Mouse (Mus musculus) adrenal gland, adult 18-20 months (tissue): ENCODE data around the gene Nxph4. TPM values are rescaled to one million over a fixed set of nuclear protein-coding genes. Genes with fewer than 3 reads are reported as not detected.
A peak's percentile ranks its signal among the peaks of the same experiment; 100 is the strongest.

ENCODE experiments used
- DNase-seq, 2 experiments: peaks; one replicate each; pipeline ENCODE4 v3.0.0; 2021 to 2022; ENCODE audit warnings: low spot score in 2 of 2
- total RNA-seq, 2 experiments: library from RNA; stranded (reverse); gene quantifications; 1 replicate in 1 of 2; 2 replicates in 1 of 2; pipeline ENCODE4 v1.2.3; 2021

Nxph4 gene
- total RNA-seq, 2 experiments from 2014 or later, result 6.9 to 12.6 TPM

DNA sequence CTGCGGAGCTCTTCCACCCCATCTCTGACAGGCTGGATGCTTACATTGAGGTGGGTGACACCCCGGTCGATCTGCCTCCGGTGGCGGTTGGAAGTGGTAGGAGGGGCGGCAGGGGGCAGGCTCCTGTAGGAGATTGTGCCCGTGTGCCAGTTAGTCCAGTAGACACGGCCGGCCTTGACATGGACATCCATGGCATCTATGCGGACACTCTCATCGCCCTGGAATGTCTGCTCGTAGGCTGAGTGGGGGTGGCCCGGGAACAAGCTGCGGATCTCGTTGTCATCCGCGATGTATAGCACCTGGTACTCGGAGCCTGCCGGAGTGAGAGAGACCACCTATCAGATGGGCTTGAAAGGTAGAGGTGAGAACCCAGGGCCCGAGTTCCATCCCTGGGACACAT lies 10.0 kb upstream of the Nxph4 start:
- no peak for DNase-seq

DNA sequence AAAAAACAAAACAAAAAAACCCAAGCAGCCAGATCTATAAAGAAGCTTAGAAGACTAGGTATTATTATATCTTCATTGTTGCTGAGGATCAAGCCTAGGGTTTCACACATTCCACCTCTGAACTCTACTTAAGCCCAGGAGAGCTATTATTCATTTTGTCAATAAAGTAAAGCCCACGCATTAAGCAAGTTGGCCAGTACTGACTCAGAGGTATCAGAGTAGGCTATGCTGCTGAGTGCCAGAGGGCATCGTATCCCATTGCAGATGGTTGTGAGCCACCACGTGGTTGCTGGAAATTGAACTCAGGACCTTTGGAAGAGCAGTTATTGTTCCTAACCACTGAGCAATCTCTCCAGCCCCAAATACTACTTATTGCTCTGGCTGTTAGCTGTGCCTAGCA lies 9.6 kb upstream of the Nxph4 start:
- no peak for DNase-seq

GRCm38 (mm10) chr10:127542720-127543119 lies 8.4 kb upstream of the Nxph4 start:
- no peak for DNase-seq

DNA sequence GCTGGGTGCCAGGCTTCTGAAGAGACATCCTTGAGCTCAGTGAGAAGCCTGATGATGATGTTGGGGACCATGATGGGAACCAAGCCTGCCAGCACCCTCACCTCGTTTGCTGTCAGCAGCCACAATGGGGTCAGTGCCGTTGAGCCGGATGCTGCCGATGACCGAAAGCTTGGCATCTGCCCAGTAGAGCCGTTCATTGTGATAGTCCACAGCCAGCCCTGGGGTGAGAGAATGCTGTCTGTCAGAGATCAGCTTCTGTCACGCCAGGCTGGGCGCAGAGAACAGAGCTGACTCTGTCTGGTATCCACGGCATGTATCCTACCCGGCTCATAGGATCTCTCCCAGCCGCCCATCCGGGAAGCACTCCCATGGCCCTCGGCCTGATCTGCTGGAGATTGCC lies 7.7 kb upstream of the Nxph4 start:
- no peak for DNase-seq

GRCm38 (mm10) chr10:127541510-127541909 lies 7.2 kb upstream of the Nxph4 start:
- DNase-seq, result no peak

- DNase-seq, result peak; percentile 75 to 76
Measured at GRCm38 (mm10) chr10:127537854-127538583, 3.7 kb upstream of the Nxph4 start.

GRCm38 (mm10) chr10:127536586-127537314 lies 2.4 kb upstream of the Nxph4 start:
- peak in 1 of 2 experiments; percentile 47 for DNase-seq

GRCm38 (mm10) chr10:127534929-127535384 lies 598 bp upstream of the Nxph4 start:
- DNase-seq, result no peak

DNA sequence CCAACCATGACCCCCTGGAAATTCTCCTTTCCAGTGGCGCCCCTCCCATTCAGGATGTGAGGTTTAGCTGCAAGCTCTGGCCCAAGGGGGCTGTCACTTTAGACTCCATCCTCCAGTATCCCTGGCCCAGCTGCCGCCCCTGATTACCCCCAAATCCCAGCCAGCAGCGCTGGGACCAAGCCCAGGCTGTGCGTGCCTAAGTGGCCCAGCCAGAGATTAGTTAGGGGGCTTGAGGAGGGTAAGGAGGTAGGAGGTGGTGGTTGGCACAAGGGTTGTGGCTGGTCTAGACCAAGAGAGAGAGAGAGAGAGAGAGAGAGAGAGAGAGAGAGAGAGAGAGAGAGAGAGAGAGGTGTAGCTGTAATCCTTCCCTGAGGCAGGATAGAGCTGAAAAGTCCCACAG lies 2.8 kb downstream of the Nxph4 start:
- DNase-seq, result no peak

DNA sequence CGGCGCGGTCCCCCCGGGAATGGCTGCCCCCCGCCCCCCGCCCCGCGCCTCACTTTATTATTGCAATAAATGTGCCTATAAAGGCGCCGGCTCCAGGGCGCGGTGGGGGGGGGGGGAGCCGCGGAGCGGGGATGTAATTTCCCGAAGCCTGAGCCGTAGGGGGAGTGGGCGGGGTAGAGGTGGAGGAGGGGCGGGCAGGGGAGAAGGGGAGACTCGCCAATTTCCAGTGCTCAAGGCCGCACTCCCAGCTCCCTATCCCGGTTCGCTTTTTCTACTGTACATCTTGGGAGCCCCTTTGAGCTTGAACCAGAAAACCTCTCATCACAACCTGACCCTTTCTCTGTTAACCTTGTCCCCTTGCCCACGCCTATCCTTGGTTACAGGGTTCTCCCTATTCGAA lies 3.4 kb downstream of the Nxph4 start:
- DNase-seq, result no peak

DNA sequence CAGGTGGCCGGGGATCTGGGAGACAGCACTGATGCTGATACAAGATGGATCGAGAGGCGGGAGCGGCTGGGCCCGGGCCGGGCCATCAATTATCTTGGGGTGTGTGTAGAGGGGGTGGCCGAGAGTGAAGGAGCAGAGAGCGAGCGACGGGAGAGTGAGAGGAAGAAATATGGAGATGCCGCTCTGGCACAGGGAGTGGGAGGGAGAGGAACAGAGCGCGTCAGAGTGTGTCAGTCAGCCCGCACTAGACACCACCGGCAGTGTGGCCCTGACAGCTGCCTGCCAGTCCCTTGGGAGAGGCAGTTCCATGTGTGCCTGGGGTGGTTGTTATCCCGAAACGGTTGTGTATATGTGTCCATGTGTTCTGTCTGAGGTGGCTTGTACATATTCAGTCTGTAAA lies 6.9 kb downstream of the Nxph4 start:
- no peak for DNase-seq

GRCm38 (mm10) chr10:127526681-127527080 lies 7.7 kb downstream of the Nxph4 start:
- DNase-seq, result peak; percentile 56 to 65

GRCm38 (mm10) chr10:127526048-127526447 lies 8.3 kb downstream of the Nxph4 start:
- no peak for DNase-seq

DNA sequence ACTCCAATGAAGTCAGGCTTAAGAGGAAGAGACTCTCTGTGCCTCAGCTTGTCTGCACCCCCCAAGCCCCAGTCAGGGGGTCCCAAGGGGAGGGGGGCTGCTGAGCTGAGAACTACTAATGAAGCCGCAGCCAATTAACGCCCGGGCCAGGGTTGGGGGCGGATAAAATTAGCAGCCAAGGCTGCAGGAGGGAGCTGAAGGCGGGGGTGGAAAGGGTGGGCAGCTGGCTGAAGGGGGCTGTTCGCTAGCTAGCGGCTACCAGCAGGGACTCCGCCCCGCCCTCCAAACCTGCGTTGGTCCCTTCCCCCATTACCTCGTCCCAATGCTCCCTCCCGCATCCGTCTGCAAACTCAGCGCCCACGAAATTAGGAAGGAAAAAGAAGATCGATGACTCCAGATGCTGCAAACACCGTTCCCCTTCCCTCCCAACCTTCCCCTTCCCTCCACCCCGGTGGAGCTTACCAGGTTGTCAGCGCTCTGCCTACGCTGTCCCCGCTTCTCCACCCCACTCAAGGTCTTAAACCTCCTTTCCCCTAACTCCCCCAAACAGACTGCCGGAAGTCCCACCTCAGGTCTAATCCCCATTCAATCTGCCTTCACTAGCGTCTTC lies 9.6 kb downstream of the Nxph4 start:
- no peak for DNase-seq

GRCm38 (mm10) chr10:127522088-127522581 lies 12.2 kb downstream of the Nxph4 start, which contains the start of gene Shmt2:
Gene Shmt2, minus strand, starts transcription at chr10:127522444.
- DNase-seq, result peak; percentile 75 to 76

- DNase-seq, result no peak
Measured at GRCm38 (mm10) chr10:127521611-127522080, 12.7 kb downstream of the Nxph4 start.

DNA sequence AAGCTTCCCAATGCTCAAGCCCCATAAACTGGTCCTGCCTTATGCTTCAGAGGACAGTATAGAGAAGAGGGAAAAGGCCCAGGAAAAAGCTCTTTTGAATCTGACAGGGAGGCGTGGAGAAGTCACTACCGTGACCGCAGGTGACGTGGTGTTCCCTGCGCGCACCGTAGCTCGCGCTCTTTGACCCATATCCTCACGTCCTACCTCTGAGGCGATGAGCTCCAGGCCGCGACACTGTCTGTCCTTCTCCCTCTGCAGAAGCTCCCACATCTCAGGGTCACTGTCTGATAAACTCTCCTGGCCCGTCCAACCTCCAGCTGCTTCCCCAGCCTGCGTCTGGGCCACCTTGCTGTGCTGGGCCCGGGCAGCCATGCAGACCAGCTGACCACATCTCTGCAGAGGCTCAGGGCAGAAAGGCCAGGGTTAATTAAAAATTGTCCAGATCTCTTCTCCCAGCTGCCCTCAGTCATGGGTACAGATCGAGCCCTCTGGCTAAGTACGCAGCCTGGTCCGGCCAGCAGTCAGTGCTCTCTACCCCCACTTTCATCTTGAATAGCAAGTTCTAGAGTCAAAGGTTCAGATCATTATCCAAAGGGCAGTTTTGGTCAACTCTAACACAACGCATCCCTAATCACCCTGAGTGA lies 13.5 kb downstream of the Nxph4 start:
- no peak for DNase-seq

GRCm38 (mm10) chr10:127519903-127520713 lies 14.3 kb downstream of the Nxph4 start:
- no peak for DNase-seq

DNA sequence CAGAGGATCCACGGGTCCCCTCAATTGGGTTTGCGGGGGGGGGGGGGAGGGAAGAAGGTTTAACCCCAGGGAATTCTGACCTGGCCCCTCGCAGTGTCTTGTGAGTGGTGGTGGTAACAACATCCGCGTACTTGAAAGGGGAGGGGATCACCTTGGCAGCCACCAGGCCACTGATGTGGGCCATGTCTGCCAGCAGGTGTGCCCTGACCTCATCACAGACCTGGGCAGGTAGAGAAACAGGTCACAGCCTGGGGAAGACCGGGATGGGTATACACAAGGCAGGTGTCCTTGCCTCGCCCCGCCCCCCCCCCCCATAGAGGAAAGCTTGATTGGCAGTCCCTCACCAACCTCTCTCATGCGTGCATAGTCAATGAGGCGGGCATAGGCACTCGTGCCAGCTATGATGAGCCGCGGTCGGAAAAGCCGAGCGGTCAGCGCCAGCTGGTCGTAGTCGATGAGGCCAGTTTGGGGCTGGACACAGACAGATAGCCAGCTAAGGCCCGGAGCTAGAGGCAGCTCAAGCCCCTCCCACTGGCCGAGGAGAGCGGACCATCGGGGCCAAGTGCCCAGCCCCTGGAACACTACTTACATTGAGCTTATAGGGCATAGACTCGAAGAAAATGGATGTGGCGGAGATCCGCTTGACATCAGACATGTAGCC lies 15.2 kb downstream of the Nxph4 start:
- DNase-seq, result no peak

DNA sequence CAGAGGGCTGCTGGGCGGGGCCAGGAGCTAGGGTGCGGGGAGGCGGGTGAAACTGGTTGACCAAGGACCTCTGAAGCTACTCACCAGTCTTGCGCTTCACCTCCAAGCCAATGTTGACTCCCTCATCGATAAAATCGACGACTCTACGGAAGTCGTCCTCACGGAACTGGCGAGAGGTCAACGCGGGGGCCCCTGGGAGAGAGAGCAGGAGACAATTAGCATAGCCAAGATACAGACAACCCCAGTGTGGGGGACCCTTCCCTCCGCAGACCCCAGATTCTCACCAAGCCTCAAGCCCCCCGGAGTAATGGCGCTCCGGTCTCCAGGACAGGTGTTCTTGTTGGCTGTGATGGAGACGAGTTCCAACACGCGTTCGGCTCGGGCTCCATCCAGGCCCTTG lies 16.4 kb downstream of the Nxph4 start:
- DNase-seq, result no peak
